Mouse (Mus musculus) thymus, adult 2 months (tissue): ENCODE results near the gene Gm9999.

ENCODE experiments used
- CTCF ChIP-seq: fragments of 200-500 bp; IDR thresholded peaks from 2 replicates; pipeline ENCODE4 v1.5.1; 2012; ENCODE audit warnings: mild to moderate bottlenecking, control low read depth, low read length, moderate library complexity, borderline replicate concordance; ENCODE audit not compliant: control insufficient read depth, poor library complexity, insufficient read depth; ENCODE audit errors: extremely low read depth
- POLR2A ChIP-seq: fragments of 200-500 bp; IDR thresholded peaks from 2 replicates; pipeline ENCODE4 v1.6.1; 2012; ENCODE audit warnings: mild to moderate bottlenecking, low read length, control low read depth, moderate library complexity; ENCODE audit not compliant: control insufficient read depth, poor library complexity, insufficient read depth; ENCODE audit errors: extremely low read depth

- TF ChIP-seq POLR2A (no peak), CTCF (no peak)
Measured at GRCm38 (mm10) chr7:47022482-47022881, 39.1 kb downstream of the Gm9999 start.
